Mouse (Mus musculus) heart, postnatal 0 days (tissue): ENCODE measurements around the gene Ptx3. TPM values are rescaled to one million over a fixed set of nuclear protein-coding genes. Genes with fewer than 3 reads are reported as not detected.

Experiments
- ATAC-seq: fragments of 200-750 bp; cut with Nextera tagmentation; 2 replicates; pipeline ENCODE4 v1.8.0; 2017; ENCODE audit warnings: low read depth, moderate number of reproducible peaks, moderate library complexity; ENCODE audit not compliant: insufficient read depth
- DNase-seq: peaks from one replicate; pipeline ENCODE4 v3.0.0-alpha.2; 2016; ENCODE audit warnings: low spot score
- H3K27ac ChIP-seq: fragments of 300-500 bp; sonication (generic); 2 replicates; pipeline ENCODE4 v1.5.1; 2014; ENCODE audit warnings: low read depth, mild to moderate bottlenecking
- H3K27me3 ChIP-seq: fragments of 300-500 bp; sonication (generic); 2 replicates; pipeline ENCODE4 v1.6.1; 2014; ENCODE audit warnings: low read length, mixed read lengths; ENCODE audit not compliant: control insufficient read depth, insufficient read depth
- H3K36me3 ChIP-seq: fragments of 300-500 bp; sonication (generic); replicated peaks from 2 replicates; pipeline ENCODE4 v1.6.1; 2014; ENCODE audit warnings: low read length, mixed read lengths; ENCODE audit not compliant: control insufficient read depth, insufficient read depth
- H3K4me1 ChIP-seq: fragments of 300-500 bp; sonication (generic); 2 replicates; pipeline ENCODE4 v1.6.1; 2014; ENCODE audit warnings: antibody characterized with exemption; ENCODE audit not compliant: control insufficient read depth, insufficient read depth
- H3K4me2 ChIP-seq: fragments of 300-500 bp; sonication (generic); 2 replicates; pipeline ENCODE4 v1.6.1; 2014; ENCODE audit warnings: low read depth, mild to moderate bottlenecking, low read length, moderate library complexity
- H3K4me3 ChIP-seq: fragments of 300-500 bp; sonication (generic); 2 replicates; pipeline ENCODE4 v1.5.1; 2014; ENCODE audit warnings: low read depth, low read length
- H3K9ac ChIP-seq: fragments of 300-500 bp; sonication (generic); replicated peaks from 2 replicates; pipeline ENCODE4 v1.6.1; 2014; ENCODE audit warnings: low read depth, low read length, mixed read lengths
- H3K9me3 ChIP-seq: fragments of 300-500 bp; sonication (generic); replicated peaks from 2 replicates; pipeline ENCODE4 v1.6.1; 2016; ENCODE audit warnings: low read length; ENCODE audit not compliant: control insufficient read depth
- CTCF ChIP-seq: IDR thresholded peaks from 2 replicates; pipeline ENCODE4 v1.5.1; 2016; ENCODE audit warnings: antibody characterized with exemption, control low read depth, low read depth
- EP300 ChIP-seq: IDR thresholded peaks from 2 replicates; pipeline ENCODE4 v1.6.1; 2016; ENCODE audit warnings: antibody characterized with exemption, low read depth
- WGBS: fragments of 180-500 bp; shearing (Covaris S2); extraction: QIAGEN DNeasy Blood & Tissue Kit; methylation state at CpG from one replicate; pipeline ENCODE4 v1.1.7; 2014; 5-methylcytosine and 5-hydroxymethylcytosine counted together
- polyA plus RNA-seq: library from polyadenylated mRNA; unstranded; fragments of >200 nt; fragmentation: Nextera tagmentation; extraction: Ambion mirVana; gene quantifications from 2 replicates; pipeline ENCODE4 v1.2.1, GENCODE M21; 2015
- total RNA-seq: library from RNA; depleted of rRNA; stranded (reverse); fragments of >200 nt; gene quantifications from 2 replicates; pipeline ENCODE4 v1.2.3, GENCODE M21; 2014; ENCODE audit warnings: low replicate concordance; rRNA removed

Ptx3 gene
- 0.46 and 2.0 TPM in 2 replicates for total RNA-seq
- polyA plus RNA-seq: 2.8 and 3.1 TPM in 2 replicates

DNA sequence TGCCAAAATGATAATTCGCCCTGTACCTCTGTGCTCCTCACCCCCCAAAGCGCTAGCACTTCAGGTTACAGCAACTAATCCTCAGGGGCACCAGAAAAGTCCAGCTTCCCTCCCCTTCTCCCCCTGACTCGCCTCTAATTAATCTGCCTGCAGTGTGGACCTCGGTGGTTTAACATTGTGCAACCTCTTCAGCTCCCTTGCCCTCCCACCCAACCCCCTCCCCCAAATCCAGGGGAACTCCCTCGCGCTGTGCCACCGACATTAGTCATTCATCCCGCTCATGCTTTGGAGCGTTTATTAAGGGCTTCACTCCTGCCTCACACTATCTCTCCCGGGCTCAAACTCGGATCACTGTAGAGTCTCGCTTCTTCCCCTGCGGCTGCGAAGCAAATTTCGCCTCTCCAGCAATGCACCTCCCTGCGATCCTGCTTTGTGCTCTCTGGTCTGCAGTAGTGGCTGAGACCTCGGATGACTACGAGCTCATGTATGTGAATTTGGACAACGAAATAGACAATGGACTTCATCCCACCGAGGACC is at the start of gene Ptx3:
TSS of gene Ptx3 (plus strand) at position 256 of the 537 bp plus-strand sequence.
- H3K9me3 ChIP-seq: no peaks in the 10 kb centered on the region
- 0 out of 2 replicates have a peak, but pooled peaks cover 3% of the 10 kb centered on the region for H3K4me1 ChIP-seq
- H3K27ac ChIP-seq: peak within 1 kb of the TSS; percentile 56
- ATAC-seq: 0 out of 2 replicates have a peak, but pooled peaks have one; percentile 19
- peak within 1 kb of the TSS; percentile 56 for H3K4me3 ChIP-seq
- 10% methylated on average over 20 of the region's 20 CpGs for WGBS
- no peak for TF ChIP-seq CTCF
- TF ChIP-seq EP300: no peak
- peak within 1 kb of the TSS; percentile 92 for H3K4me2 ChIP-seq
- H3K9ac ChIP-seq: peak within 1 kb of the TSS; percentile 56
- no peaks in the 10 kb centered on the region for H3K36me3 ChIP-seq
- DNase-seq: peak; percentile 14
- H3K27me3 ChIP-seq: peaks cover 13% of the 10 kb centered on the region; the same call in 1 of the 2 replicates

DNA sequence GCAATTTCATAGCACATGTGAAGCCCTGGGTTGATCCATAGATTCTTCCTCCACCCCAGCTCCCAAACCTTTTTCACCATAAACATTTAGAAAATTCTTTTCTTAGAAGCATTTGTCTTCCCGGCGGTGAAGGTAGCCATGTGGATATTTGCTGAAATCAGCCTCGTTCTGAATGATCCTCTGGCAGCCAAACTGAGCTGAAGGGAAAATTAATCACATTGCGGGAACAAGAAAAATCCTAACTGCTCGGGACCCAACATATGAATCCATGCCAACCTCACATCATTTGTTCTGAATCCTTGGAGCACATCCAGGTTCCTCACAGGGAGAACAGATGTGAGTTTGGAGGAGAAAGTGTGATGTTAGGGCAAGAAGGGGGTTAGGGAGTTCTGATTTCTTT is 46.8 kb upstream of the Ptx3 start:
- Histone ChIP-seq H3K36me3 (no peaks in the 10 kb centered on the region), H3K9me3 (no peaks in the 10 kb centered on the region), H3K4me1 (no peaks in the 10 kb centered on the region), H3K27me3 (no peaks in the 10 kb centered on the region), H3K4me3 (no peak overlapping the region), H3K9ac (no peak overlapping the region), H3K4me2 (no peak overlapping the region), H3K27ac (no peak overlapping the region)
- TF ChIP-seq CTCF: no peak
- no peak for TF ChIP-seq EP300
- no peak for ATAC-seq
- 65% methylated on average over 5 of the region's 5 CpGs for WGBS
- no peak for DNase-seq

DNA sequence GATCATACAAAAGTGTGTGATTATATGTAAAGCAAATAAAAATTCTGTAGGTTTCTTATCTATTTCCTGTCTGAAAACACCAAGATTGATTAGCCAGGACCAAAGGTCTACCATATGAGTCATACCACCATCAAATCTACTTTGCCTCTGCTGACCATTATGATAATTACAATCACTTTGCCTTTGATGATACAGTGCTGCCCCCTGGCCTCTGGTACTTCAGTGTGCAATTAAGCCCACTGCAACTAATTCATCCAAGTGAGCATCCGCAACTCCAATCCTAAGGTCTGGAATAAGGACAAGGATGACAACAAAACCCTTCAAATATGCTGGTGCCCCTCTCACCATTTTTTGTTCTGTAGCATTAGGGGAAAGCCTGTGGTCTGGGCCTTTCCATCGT is 40.1 kb upstream of the Ptx3 start:
- WGBS: 77% methylated on average over 2 of the region's 2 CpGs
- Histone ChIP-seq H3K4me1 (no peaks in the 10 kb centered on the region), H3K36me3 (no peaks in the 10 kb centered on the region), H3K9me3 (no peaks in the 10 kb centered on the region), H3K9ac (no peak overlapping the region), H3K27me3 (no peaks in the 10 kb centered on the region), H3K27ac (no peak overlapping the region), H3K4me2 (no peak overlapping the region), H3K4me3 (no peak overlapping the region)
- ATAC-seq: no peak
- no peak for DNase-seq
- TF ChIP-seq CTCF (peak; percentile 17; the same call in 1 of the 2 replicates), EP300 (no peak)

DNA sequence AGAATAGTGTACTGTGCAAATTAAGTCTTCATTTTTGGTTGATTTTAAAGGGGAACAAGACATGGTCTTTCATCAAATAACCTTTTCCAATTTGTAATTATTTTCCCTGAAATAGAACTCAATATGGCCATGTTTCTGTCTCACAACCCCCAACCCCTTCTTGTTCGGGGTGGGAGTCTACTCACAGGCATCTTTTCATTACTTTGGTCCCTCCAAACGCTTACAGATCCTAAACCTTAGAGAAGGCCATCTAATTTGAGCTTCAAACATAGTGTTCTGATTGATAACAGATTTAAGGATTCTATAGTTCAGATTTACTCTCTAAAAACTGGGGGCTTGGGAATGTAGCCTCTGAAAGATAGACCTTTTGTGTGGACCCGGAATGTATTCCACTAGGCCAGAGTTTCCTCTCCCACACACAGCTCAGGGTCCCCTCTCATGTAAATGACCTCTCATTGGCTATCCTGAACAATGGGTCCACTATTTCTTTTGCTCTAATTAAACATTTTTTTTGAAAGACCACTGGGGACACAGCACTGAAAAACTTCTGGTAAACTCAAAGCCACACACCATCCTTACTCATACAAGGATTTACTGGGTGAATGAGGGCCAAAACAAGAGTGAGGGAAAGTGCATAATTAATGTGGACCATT is 25.7 kb upstream of the Ptx3 start:
- WGBS: 80% methylated on average over 3 of the region's 3 CpGs
- H3K4me3 ChIP-seq: no peak overlapping the region

DNA sequence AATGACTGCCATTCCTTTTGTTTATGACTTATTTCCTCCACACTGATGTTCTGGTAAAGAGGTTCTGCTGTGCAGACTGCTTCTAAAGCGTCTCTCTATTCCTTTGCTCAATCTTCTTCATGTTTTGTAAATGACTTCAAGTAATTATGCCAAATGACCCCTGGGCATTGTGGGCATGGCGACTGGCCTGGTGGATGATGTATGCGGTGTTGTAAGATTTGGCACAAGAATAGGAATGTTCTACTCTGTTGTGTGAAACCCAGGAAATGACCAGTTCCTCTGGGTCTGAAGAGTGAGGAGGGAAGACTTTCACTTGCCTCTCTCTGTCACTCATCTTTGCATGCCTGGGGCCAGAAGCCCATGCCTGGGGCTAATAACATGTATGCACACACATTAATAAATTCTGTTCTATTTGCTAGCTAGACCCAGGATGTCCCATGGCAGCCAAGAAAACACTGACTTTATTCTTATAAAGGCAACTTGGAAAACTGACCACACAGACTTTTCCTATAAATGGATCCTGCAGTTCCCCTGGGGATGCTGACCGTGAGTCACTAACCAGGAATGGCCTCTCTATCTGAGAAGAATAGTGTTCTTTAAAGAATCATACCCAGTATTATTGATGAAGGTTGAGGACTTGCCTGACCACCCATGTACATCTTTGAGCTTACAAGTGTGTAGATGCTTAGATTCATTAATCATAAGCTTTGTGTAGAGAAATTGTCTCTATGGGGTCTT is 10.7 kb upstream of the Ptx3 start:
- DNase-seq: no peak
- Histone ChIP-seq H3K36me3 (no peaks in the 10 kb centered on the region), H3K4me2 (no peak overlapping the region), H3K9ac (no peak overlapping the region), H3K4me3 (no peak overlapping the region), H3K27me3 (no peaks in the 10 kb centered on the region), H3K27ac (no peak overlapping the region), H3K9me3 (no peaks in the 10 kb centered on the region), H3K4me1 (no peaks in the 10 kb centered on the region)
- TF ChIP-seq EP300: no peak
- no peak for TF ChIP-seq CTCF
- no peak for ATAC-seq
- WGBS: 72% methylated on average over 4 of the region's 4 CpGs

More for the DNA sequence above, 25.7 kb upstream of the Ptx3 start:
- Histone ChIP-seq H3K4me1 (no peaks in the 10 kb centered on the region), H3K36me3 (no peaks in the 10 kb centered on the region), H3K9me3 (no peaks in the 10 kb centered on the region), H3K27ac (no peak overlapping the region), H3K27me3 (no peaks in the 10 kb centered on the region), H3K9ac (no peak overlapping the region), H3K4me2 (no peak overlapping the region)
- DNase-seq (no peak), ATAC-seq (no peak)
- TF ChIP-seq CTCF (no peak), EP300 (no peak)
